Mouse (Mus musculus): ENCODE results near the gene Olfr1282.

DNA sequence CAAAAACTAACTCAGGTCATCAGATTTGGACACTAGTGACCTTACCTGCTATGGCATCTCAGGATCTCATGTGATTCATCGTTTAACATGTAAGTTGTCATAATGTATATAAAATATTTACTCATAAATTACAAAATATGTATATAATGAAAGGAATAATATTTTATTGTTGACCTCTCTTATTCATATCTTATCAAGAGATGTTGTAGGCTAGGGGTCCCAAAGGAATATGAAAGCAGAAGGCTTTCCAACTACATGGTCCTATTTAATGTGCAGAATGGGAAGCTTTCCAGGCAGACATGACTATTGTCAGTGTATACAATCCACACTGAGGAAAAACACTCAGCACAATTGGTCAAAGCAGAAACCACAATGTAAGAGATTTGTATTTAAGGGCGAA lies 30.6 kb upstream of the Olfr1282 start, which contains the start of gene Olfr1283:
- TF ChIP-seq POLR2A (IDR thresholded peaks at IDR 0.05; ENCODE audit: control insufficient read depth, low read depth, low read length) (no peak), CTCF (IDR thresholded peaks at IDR 0.05; ENCODE audit: control insufficient read depth, insufficient read depth, insufficient replicate concordance, low read depth, low read length) (no peak)

All from testis, adult 2 months (tissue).